Mouse (Mus musculus): ENCODE data around the gene Nos2.
"Not testable (repeated sequence)": the region's sequence is repeated elsewhere in the genome, so short reads cannot be mapped to it uniquely, and the experiment has no call there.

Nos2 gene

DNA sequence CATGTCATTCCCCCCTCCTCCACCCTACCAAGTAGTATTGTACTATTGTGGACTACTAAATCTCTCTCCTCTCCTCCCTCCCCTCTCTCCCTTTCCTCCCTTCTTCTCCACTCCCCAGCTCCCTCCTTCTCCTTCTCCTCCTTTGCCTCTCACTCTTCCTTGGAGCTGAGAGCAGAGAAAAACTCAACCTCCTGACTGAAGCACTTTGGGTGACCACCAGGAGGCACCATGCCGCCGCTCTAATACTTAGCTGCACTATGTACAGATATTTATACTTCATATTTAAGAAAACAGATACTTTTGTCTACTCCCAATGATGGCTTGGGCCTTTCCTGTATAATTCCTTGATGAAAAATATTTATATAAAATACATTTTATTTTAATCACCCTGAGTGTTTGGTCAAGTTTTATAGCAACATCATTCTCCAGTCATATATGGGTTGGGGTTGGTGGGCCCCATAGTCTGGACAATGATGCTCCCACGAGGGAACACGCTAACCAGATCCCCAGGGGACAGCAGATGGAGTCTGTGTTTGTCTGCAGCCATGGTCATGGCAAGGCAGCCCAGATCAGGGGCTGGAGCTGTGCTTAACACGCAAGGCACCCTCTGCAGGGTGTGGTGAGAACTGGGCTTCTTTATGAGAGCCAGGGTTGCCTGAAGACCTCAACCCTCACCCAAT, 39.4 kb downstream of the Nos2 start:
- peak; percentile 26 for DNase-seq (ENCODE audit: low spot score)

DNA sequence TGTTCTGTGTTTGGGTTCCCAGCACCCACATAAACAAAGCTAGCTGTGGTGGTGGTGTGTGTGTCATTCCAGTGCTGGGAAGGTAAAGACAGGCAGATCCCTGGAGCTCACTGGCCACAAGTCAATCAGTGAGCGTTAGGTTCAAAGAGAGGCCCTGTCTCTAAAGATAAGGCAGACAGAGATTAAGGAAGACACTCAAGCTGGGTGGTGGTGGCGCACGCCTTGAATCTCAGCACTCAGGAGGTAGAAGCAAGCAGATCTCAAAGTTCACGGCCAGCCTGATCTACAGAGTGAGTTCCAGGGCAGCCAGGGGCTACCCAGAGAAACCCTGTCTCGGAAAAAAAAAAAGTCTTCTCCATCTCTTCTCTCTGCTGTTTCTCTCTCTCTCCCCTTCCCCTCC, 40.6 kb downstream of the Nos2 start:
- no peak for DNase-seq (ENCODE audit: low spot score)

- peak; percentile 78 for DNase-seq (ENCODE audit: low spot score)
Measured at GRCm38 (mm10) chr11:78967371-78967770, 46.8 kb downstream of the Nos2 start.

GRCm38 (mm10) chr11:78968121-78968520, 47.5 kb downstream of the Nos2 start:
- DNase-seq (ENCODE audit: low spot score), result no peak

DNA sequence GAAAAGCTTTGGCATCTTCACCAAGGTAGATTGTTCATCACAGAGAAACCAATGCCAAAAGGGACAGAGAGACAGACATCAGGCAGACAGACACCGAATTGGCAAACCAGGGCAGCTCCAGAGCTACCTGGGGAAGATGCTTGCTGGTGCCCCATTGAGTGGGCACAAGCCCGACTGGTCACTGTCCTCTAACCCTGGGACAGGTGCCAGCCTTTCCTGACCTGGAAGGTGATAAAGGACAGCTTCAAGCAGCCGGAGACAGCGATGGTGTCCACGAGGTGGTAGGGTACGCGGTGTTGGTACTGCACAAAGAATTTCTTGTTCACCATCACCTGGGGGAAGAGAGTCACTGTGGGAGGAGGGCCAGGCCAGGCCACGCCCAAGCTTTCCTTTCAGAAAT, 50.5 kb downstream of the Nos2 start:
- DNase-seq (ENCODE audit: low spot score), result no peak

DNA sequence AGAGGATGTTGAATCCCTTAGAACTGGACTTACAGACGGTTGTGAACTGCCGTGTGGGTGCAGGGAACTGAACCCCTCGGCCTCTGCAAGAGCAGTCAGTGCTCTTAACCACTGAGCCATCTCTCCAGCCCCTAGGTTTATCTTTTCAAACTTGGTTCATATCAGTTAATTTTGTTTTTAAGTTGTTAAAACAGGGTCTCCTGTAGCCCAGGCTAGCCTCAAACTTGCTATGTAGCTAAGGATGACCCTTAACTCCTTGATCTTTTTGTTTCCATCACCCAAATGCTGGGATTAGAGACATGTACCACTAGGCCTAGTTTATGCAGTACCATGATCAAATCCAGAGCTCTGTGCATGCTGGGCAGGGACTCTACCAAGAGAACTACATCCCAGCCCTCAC, 51.2 kb downstream of the Nos2 start:
- no peak for DNase-seq (ENCODE audit: low spot score)

DNA sequence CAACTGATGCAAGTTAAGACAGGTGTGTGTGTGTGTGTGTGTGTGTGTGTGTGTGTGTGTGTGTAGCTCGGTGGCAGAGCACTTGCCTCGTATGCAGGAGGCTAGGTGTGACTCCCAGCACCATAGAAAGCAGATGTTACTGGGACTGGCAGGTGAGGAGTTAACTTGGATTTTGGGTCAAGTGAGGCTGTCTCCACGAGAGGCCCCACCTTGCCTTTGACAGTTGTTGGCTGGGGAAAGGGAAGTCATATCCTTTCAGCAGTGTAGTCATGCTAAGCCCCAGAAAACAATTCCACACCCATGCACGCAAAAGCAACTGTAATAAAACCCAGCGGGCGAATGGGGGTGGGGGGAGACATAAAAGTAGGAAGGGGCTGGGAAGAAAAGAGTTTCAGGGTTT, 51.7 kb downstream of the Nos2 start:
- DNase-seq (ENCODE audit: low spot score), result no peak

- peak; percentile 71 for DNase-seq (ENCODE audit: low spot score)
Measured at GRCm38 (mm10) chr11:78972811-78973351, 52.3 kb downstream of the Nos2 start.

DNA sequence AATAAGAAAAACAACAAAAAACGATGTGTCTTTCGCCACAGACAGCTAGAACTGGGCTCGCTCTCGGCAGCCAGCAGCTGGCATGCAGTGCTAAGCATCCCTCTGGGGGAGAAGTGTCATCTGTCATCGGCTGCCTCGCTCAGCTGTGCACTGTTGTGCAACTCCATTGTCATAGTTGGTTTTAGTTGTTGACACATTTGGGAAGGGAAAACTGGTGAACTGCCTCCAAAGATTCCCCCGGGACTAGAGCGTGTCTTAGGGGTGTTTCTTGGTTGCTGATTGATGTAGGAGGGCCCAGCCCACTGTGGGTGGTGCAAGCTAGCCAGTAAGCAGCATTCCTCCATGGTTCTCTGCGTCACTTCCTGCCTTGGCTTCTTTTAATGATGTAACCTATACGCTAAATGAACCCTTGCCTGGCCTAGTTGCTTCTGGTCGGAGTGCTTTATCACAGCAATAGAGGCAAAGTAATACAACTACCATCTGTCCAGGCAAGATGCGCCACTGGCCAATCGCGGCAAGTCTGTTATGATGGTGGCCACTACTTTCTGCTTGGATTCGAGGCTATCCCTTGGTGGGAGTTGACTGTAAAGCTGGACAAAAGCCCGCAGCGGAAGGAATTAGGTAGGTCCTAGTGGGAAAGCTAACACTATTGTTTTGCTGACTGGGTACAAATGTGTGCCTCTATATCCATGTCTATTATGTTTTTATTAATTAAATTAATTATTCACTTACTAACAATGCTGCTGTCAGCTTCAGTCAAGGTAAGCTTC, 53.0 kb downstream of the Nos2 start:
- DNase-seq (ENCODE audit: low spot score), result peak; percentile 50

GRCm38 (mm10) chr11:78976731-78977510, 56.3 kb downstream of the Nos2 start:
- DNase-seq (ENCODE audit: low spot score), result no peak

GRCm38 (mm10) chr11:78978176-78979019, 57.8 kb downstream of the Nos2 start:
- DNase-seq (ENCODE audit: low spot score), result no peak

DNA sequence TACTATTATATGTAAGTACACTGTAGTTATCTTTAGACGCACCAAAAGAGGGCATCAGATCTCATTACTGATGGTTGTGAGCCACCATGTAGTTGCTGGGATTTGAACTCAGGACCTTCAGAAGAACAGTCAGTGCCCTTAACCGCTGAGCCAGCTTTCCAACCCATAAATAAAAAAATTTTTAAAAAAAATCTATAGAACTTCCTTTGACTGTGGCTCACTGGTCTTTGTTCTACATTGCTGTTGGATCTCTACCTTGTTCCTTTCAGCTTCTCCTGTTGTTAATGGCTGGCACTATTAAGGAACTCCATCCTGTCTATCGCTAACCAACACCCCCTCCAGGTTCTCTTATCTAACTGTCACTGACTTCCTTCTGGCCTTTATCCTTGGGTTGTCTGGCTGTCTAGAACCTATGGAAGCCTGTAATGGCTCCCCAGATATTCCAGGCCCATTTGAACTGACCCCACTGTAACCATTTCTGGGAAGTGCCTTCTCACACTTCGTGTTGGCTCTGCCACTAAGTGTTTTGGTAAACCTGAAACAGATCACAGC, 59.6 kb downstream of the Nos2 start:
- no peak for DNase-seq (ENCODE audit: low spot score)

GRCm38 (mm10) chr11:78982042-78982441, 61.5 kb downstream of the Nos2 start:
- DNase-seq (ENCODE audit: low spot score), result no peak

GRCm38 (mm10) chr11:78982513-78983291, 62.1 kb downstream of the Nos2 start:
- no peak for DNase-seq (ENCODE audit: low spot score)

DNA sequence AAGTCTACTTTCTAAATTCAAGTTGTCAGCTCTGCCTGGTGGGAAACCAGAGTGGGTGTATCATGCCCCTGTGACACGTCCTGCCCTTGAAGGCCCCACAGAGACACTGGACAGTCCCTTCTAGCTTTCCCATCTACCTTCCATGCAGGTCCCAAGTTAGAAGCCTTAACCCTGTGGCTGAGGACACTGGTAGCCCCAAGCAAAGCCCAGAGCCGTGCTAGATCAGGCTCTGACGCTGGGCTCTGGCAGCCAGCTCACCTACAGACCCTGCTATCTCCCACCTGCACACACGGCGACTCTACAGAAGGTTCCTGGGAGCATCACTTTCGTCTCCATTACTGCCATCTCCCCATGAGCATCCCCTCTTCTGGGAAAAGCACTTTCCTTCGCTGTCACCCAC, 63.0 kb downstream of the Nos2 start:
- DNase-seq (ENCODE audit: low spot score), result no peak

- no peak for DNase-seq (ENCODE audit: low spot score)
Measured at GRCm38 (mm10) chr11:78984483-78985177, 64.0 kb downstream of the Nos2 start, which contains the start of gene Lgals9. Lgals9 (minus strand) TSS chr11:78984946.

- no peak for DNase-seq (ENCODE audit: low spot score)
Measured at GRCm38 (mm10) chr11:78985505-78985904, 64.9 kb downstream of the Nos2 start.

DNA sequence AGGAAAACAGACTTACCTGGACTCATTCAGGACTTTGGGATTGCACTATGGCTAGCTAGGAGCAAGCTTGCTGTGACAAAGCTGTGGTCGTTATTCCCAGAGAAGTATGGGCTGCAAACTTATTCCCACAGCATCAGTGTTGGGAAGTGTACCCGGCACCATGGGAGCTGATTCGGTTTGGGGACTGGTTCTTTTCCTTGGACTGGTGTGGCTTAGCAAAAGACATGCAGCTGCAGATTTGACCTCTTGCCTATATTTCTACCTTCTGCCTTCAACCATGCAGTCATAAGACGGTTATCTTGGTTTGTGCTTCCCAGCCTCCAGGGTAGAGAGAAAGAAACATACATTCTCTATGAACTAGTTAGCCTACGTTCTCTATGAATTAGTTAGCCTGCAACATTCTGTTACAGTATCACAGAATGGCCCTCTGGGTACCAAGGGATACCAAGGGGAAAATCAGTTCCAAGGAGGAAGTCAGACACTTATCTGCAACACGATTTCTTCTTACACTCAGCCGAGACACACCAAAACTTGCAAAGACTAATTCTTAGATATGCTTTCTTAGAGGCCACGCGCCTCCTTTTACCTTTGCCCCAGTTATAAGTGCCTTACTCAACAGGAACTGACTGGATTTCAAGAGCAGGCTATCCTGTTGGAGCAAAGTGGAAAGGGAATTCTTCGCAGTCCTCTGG, 65.9 kb downstream of the Nos2 start:
- DNase-seq (ENCODE audit: low spot score), result no peak

- DNase-seq (ENCODE audit: low spot score), result not testable (repeated sequence)
Measured at GRCm38 (mm10) chr11:78989206-78989605, 68.6 kb downstream of the Nos2 start.

Data from embryo, embryonic 10.5 days (tissue).